Mouse (Mus musculus) small intestine, adult 2 months (tissue): Measurements from ENCODE around the gene Prmt1. TPM values are rescaled to one million over a fixed set of nuclear protein-coding genes. Genes with fewer than 3 reads are reported as not detected.

Source experiments
- H3K27ac ChIP-seq: fragments of 200-500 bp; 2 replicates; pipeline ENCODE4 v1.5.1; 2012; ENCODE audit warnings: low read depth, low read length, control low read depth, inconsistent platforms; ENCODE audit not compliant: insufficient read depth
- H3K27me3 ChIP-seq: fragments of 200-500 bp; 2 replicates; pipeline ENCODE4 v1.6.1; 2012; ENCODE audit warnings: mild to moderate bottlenecking, moderate library complexity, low read length, inconsistent platforms; ENCODE audit not compliant: control insufficient read depth, insufficient read depth
- H3K36me3 ChIP-seq: fragments of 200-500 bp; 2 replicates; pipeline ENCODE4 v1.6.1; 2012; ENCODE audit warnings: mild to moderate bottlenecking, low read length, control low read depth, inconsistent platforms; ENCODE audit not compliant: control insufficient read depth, insufficient read depth
- H3K4me1 ChIP-seq: fragments of 200-500 bp; 2 replicates; pipeline ENCODE4 v1.6.1; 2012; ENCODE audit warnings: low read length, inconsistent platforms, mixed read lengths; ENCODE audit not compliant: control insufficient read depth, insufficient read depth, insufficient read length
- H3K4me3 ChIP-seq: fragments of 200-500 bp; 2 replicates; pipeline ENCODE4 v1.5.1; 2012; ENCODE audit warnings: low read depth, mild to moderate bottlenecking, control low read depth, inconsistent platforms, low read length, moderate library complexity
- CTCF ChIP-seq: fragments of 200-500 bp; IDR thresholded peaks from 2 replicates; pipeline ENCODE4 v1.5.1; 2012; ENCODE audit warnings: low read depth, mild to moderate bottlenecking, control low read depth, inconsistent platforms, low read length, moderate library complexity, mixed read lengths; ENCODE audit not compliant: insufficient replicate concordance, insufficient read length; ENCODE audit errors: extremely low read depth
- POLR2A ChIP-seq: fragments of 200-500 bp; IDR thresholded peaks from 2 replicates; pipeline ENCODE4 v1.6.1; 2012; ENCODE audit warnings: low read depth, mild to moderate bottlenecking, control low read depth, inconsistent platforms, low read length, moderate library complexity
- WGBS: fragments of 180-500 bp; shearing (Covaris S2); methylation state at CpG from one replicate; pipeline ENCODE4 v1.1.7; 2018; 5-methylcytosine and 5-hydroxymethylcytosine counted together
- polyA plus RNA-seq: library from polyadenylated mRNA; depleted of rRNA; stranded (reverse); fragments of >200 nt; gene quantifications from 2 replicates; pipeline ENCODE4 v1.2.3, GENCODE M21; 2012

The Prmt1 gene
- polyA plus RNA-seq, 1 experiment = 68.6 TPM

DNA sequence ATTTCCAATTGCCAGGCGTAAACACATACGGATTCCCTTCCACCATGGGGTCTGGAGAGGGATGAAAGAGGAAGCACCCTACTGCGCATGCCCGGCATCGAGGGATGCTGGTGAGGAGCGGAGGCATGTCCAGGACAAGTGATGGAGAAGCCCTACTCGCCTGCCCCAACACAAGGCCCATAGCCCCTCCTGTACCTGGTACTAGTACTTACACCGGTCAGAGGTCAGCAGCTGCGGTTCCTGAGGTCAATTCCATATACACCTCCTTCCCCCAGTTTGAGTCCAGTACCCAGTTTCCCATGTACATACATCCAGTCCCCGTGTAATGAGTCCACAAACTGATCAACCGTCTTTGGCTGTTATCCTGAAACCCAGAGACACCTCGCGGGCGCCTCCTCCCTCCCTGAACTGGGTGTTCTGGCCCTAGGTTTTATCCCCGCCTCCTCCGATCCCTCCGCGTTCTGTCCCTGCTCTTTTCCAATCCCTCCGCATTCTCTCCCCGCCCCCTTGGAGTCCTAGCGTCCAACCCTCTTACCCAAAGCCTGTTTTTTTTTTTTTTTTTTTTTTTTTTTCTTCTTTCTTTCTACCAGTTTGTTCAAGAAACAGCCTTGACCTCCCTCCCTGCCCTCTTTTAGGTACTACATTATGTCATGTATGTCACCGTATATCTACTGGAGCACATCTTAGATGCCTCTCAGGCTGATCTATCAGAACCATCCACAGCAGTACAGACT lies 11.8 kb downstream of the Prmt1 start, which contains the start of gene Cpt1c:
TSS of gene Cpt1c (minus strand) at position 469 of the 734 bp plus-strand sequence.
- Histone ChIP-seq H3K36me3 (peaks cover 23% of the 10 kb centered on the region), H3K27ac (no peak within 1 kb of the TSS), H3K27me3 (no peaks in the 10 kb centered on the region), H3K4me1 (peaks cover 5% of the 10 kb centered on the region), H3K4me3 (peak within 1 kb of the TSS; percentile 57)
- TF ChIP-seq CTCF (no peak), POLR2A (0 out of 2 replicates have a peak, but pooled peaks have one; percentile 8)
- WGBS = 8% methylated on average over 22 of the region's 22 CpGs

DNA sequence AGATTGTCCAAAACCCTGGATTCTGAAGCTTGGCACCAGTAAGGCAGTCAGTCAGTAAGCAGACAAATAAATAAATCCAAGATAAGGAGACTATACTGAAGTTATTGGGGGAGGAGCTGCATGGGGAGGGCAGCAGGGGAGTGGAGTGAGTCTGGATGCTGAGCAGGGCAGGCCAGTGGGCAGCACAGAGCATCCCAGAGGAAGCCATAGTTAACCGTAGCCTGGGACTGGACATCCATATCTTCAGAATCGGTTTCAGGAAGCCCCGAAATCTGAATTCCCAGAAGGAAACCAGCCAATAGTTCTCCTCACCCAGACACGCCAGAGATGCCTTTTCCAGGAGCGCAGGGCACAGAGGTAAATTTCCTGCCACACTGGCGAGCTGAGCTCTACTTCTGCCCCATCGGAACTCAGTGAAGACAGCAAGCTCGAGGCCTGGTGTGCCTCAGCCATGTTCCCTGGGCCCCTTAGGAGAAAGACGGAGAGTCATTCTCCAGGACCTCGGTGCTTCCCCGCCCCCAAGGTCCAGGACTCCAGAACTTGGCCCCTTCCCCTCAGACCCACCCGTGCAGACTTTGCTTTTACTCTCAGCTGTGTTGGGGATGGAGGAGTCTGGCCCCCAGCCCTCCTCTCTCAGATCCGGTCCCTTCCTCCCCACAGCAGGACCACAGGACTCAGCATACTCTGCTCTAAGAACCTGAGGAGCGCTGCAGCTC lies 12.8 kb downstream of the Prmt1 start:
- Histone ChIP-seq H3K27me3 (no peaks in the 10 kb centered on the region), H3K36me3 (peaks cover 15% of the 10 kb centered on the region), H3K4me3 (peak overlapping the region; percentile 5; the same call in 1 of the 2 replicates), H3K4me1 (peaks cover 5% of the 10 kb centered on the region), H3K27ac (no peak overlapping the region)
- WGBS = 47% methylated on average over 14 of the region's 14 CpGs
- TF ChIP-seq CTCF (no peak), POLR2A (no peak)

DNA sequence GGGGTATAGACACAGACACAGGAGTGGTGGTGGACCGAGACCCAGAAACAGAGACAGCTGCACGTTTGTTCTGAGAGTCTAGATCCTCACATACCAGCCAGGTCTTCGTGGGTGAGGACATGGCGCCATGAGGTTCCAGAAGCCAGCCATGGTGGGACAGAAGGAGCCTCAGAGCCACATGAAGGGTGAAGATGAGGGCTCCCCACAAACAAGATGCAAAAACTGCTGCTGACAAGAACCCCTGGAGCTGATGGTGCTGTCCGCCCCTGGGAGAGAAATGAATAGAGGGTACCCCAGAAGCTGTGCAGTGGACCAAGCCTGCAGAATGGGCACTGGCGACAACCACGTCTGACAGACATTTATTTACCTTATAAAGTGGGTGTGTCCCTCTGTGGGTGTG lies 15.2 kb downstream of the Prmt1 start:
- WGBS = 45% methylated on average over 7 of the region's 7 CpGs
- H3K4me3 ChIP-seq = no peak overlapping the region
- no peak for TF ChIP-seq CTCF
- no peak for TF ChIP-seq POLR2A

DNA sequence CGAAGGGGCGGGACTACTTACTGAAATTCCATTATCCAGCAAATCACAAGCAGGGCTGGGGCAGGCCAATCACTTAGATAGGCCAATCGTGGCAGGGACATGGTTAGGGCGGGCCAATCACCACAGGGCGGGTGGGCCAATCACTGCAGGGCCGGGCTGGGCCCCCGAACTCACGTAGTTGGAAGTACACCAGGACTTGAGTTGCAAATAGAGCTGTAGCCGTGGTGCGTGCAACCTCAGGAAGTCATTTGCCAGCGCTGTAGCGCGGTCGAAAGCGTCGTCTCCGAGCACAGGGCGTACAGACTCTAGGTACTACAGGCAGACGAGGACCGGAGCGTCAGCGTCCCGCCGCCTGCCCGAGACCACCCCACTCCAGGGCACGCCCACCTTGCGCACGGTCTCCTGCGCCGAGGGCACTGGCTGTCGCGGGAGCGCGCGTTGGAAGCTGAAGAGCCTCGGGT lies 16.1 kb downstream of the Prmt1 start:
- TF ChIP-seq CTCF (no peak), POLR2A (peak; percentile 38; the same call in 1 of the 2 replicates)
- H3K4me3 ChIP-seq = peak overlapping the region; percentile 80
- H3K4me1 ChIP-seq = peaks cover 5% of the 10 kb centered on the region
- no peaks in the 10 kb centered on the region for H3K27me3 ChIP-seq
- 1% methylated on average over 36 of the region's 36 CpGs for WGBS
- H3K36me3 ChIP-seq = no peaks in the 10 kb centered on the region
- peak overlapping the region; percentile 24; the same call in 1 of the 2 replicates for H3K27ac ChIP-seq

More for the DNA sequence above, 15.2 kb downstream of the Prmt1 start:
- Histone ChIP-seq H3K27me3 (no peaks in the 10 kb centered on the region), H3K36me3 (no peaks in the 10 kb centered on the region), H3K4me1 (peaks cover 5% of the 10 kb centered on the region), H3K27ac (no peak overlapping the region)

GRCm38 (mm10) chr7:44966638-44967037 lies 19.7 kb downstream of the Prmt1 start:
- peaks cover 13% of the 10 kb centered on the region for H3K4me1 ChIP-seq
- no peaks in the 10 kb centered on the region for H3K27me3 ChIP-seq
- no peak overlapping the region for H3K27ac ChIP-seq
- 50% methylated on average over 15 of the region's 15 CpGs for WGBS
- no peak overlapping the region for H3K4me3 ChIP-seq
- no peaks in the 10 kb centered on the region for H3K36me3 ChIP-seq
- TF ChIP-seq POLR2A (no peak), CTCF (no peak)

DNA sequence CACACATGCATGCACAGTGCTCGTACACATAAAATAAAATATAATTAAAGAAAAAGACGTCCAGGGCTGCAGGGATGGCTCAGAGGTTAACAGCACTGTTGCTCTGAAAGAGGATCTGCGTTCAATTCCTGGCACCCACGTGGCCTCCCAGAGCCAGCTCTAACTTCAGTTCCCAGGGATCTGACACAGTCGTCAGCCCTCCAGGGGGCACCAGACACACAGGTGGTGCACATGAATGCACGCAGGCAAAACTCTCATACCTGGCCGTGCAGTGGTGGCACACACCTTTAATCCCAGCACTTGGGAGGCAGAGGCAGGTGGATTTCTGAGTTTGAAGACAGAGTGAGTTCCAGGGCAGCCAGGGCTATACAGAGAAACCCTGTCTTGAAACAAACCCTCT lies 20.4 kb downstream of the Prmt1 start:
- Histone ChIP-seq H3K27me3 (no peaks in the 10 kb centered on the region), H3K36me3 (no peaks in the 10 kb centered on the region), H3K4me1 (peaks cover 13% of the 10 kb centered on the region), H3K27ac (no peak overlapping the region), H3K4me3 (no peak overlapping the region)
- no peak for TF ChIP-seq CTCF
- TF ChIP-seq POLR2A = no peak
- 57% methylated on average over 7 of the region's 7 CpGs for WGBS

- Histone ChIP-seq H3K36me3 (no peaks in the 10 kb centered on the region), H3K4me3 (no peak overlapping the region), H3K27me3 (no peaks in the 10 kb centered on the region), H3K27ac (no peak overlapping the region), H3K4me1 (peaks cover 8% of the 10 kb centered on the region)
- no peak for TF ChIP-seq POLR2A
- no peak for TF ChIP-seq CTCF
- WGBS = 96% methylated on average over 13 of the region's 13 CpGs
Observed at GRCm38 (mm10) chr7:44964990-44965389, 21.4 kb downstream of the Prmt1 start.
